Mouse (Mus musculus) brain, embryonic 14.5 days (tissue): Measurements from ENCODE around the gene Plac1.

ENCODE experiments used
- CTCF ChIP-seq: fragments of 200-500 bp; IDR thresholded peaks from 2 replicates; pipeline ENCODE4 v1.5.1; 2012; ENCODE audit warnings: inconsistent platforms, mild to moderate bottlenecking, moderate library complexity, borderline replicate concordance; ENCODE audit not compliant: insufficient read depth, insufficient read length; ENCODE audit errors: extremely low read depth
- POLR2A ChIP-seq: fragments of 200-500 bp; IDR thresholded peaks from 2 replicates; pipeline ENCODE4 v1.6.1; 2012; ENCODE audit warnings: mild to moderate bottlenecking, inconsistent platforms, borderline replicate concordance; ENCODE audit not compliant: poor library complexity, insufficient read depth, insufficient read length, severe bottlenecking; ENCODE audit errors: extremely low read depth

GRCm38 (mm10) chrX:53038194-53038593, 201.7 kb downstream of the Plac1 start:
- TF ChIP-seq CTCF (no peak), POLR2A (no peak)
